Mouse (Mus musculus): ENCODE measurements at regions not wholly inside any gene's neighbourhood (a gene's known extent, or its start where the extent isn't known, plus 50 kb on each side); places are given as distances from the start of the nearest gene placed in this dataset.

GRCm38 (mm10) chr6:50993952-50994351 is 339.7 kb upstream of the Npvf start:
- TF ChIP-seq CTCF (IDR thresholded peaks at IDR 0.05; ENCODE audit: control insufficient read depth, insufficient read depth, insufficient replicate concordance, low read depth, low read length) (no peak), POLR2A (IDR thresholded peaks at IDR 0.05; ENCODE audit: control insufficient read depth, low read depth, low read length) (no peak)
